Mouse (Mus musculus) cerebral cortex, adult 2 months (tissue): ENCODE results near the gene Zfp36.

Source experiments
- WGBS: fragments of 180-500 bp; shearing (Covaris S2); methylation state at CpG from one replicate; pipeline ENCODE4 v1.1.7; 2018; 5-methylcytosine and 5-hydroxymethylcytosine counted together

The Zfp36 gene

DNA sequence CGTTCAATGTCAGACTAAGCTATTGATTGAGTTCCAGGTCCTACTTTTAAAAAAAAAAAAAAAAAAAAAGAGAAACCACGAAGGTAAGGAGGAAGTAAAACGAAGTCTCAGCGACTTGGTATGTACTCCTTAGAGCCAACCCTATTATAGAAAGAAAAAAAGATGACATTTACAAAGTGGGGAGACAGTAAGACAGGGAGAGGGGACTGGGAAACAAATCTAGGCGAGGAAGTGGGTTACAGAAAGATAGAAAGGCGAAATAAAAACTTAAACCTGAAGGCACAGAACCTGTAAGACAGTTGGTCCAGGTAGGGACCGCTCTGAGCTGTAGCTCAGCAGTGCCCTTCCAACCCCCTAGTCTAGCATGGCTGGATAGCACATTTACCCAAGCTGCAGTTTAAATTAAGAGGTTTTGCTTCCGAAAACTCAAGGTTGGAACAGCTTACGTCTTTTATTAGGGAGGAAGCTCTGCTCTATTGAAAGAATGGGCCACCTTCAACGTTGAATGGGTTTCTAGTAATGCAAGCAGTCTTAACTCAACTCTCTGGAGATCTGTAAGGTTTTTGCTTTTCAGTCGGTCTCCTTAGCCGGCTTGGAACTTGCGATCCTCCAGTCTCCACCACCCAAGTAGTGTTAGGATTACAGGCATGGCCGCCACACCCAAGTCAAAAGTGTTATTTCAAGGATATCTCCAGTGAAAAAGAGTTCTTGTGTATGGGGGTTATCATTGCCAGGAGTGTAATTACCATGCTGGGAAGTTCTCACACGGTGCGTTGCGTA, at the start of gene Zfp36:
Zfp36 (minus strand) TSS at position 17 of the 780 bp plus-strand sequence.
- 63% methylated on average over 17 of the region's 17 CpGs for WGBS

DNA sequence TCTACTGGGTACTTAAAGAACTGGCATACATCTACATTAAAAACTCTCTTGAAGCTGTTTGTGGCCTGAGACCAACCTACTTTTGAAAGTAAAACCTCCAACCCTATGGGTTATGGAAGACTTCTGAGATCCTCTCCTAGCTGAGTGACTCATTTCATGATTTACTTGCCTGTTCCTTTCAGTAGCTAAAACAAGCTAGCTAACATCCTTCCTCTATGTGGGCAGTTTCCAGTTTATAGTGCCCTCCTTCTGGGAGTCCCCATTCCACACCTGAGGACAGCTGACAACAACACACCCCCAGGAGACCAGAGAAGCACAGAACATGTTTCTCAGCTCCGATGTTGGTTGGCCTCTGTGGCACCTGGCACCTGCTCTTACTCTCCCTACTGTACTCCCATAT, 43.0 kb upstream of the Zfp36 start:
- WGBS: 70% methylated on average over 1 of the region's 1 CpGs

DNA sequence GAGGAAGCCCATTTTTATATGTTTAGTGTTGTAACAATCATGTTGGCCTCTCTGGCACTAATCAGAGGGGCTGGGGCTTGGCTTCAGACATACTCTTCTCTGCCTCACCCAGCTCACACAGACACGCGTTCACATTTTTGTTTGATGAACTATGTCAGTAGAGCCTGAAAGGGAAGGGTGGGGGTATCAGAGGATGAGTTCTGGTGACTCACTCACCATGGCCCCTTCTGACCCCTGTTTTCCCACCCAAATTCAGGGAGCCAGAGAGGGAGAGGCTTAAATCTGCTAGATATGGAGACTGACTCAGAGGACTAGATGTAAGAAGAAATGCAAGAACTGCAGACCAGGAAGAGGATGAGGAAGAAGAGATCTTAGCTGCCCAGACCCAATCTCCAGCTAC, 39.4 kb upstream of the Zfp36 start:
- WGBS: 86% methylated on average over 2 of the region's 2 CpGs

DNA sequence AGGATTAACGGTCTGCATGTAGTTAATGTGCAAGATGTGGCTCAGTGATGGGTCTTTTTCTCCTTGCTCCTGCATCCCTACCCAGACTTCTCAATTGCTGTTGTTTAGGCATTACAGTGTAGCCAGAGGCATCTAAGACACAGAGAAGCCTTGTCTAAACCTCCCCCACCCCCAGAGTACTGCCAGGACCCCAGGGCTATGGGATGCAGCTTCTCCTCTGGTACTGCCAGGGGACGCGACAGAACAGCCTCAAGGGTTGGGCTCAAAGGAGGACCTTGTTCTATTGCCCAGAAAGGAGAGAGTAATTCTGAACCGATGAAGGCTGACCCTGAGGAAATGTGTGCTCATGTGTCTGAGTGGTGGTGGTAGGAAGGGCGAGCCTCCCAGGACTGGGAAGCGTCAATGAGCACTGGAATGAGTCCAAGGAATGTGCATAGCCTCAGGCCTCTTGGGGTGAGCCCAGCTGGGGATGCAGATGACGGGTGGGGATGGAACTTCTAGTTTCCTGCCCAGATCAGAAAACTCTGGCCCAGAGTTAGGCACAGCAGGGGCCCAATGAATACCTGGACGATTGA, 38.1 kb upstream of the Zfp36 start:
- 51% methylated on average over 8 of the region's 8 CpGs for WGBS

DNA sequence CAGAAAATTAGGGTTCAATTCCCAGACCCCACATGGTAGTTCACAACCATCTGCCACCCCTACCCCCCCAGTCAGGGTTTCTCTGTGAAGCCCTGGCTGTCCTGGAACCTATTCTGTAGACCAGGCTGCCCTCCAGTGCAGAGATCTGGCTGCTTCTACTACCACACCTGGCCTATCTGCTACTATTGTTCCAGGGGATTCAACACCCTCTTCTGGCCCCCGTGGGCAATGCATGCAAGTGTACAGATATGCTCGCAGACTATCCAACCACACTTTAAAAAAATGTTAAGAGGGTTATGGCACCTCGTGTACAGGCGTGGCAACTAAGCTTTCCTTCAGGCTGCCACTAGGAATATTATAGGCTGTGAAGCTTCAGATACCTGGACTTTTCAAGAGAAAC, 32.8 kb upstream of the Zfp36 start:
- 89% methylated on average over 4 of the region's 4 CpGs for whole genome bisulfite sequencing

DNA sequence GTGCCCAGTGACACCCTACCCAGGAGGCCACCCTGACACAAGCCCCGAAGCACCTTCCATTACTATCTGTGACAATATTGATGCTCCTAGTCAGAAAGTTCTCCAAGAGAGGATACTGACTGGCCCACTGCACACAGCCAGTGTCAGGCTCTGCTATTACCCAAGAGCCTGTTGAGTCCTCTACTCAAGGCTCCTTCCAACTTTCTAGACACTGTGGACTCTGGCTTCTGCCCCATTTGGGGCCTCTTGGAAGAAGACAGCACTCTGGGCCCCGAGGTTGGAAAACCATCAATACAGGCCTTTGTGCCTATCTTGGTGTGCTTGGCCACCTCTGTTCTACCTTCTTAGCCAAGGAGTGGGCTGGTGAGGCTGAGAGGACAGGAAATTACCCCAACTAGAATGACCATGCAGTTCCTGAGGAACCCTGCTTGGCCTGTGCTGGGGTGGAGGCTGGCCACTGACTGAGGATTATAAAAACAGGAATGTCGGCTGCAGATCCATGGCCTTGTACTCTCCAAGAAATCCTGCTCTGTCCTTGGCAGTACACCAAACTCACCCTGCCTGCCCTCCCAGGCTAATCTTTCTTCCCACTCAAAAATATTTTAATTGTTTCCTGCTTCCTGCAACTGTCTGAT, 30.9 kb upstream of the Zfp36 start:
- WGBS: 69% methylated on average over 3 of the region's 3 CpGs

DNA sequence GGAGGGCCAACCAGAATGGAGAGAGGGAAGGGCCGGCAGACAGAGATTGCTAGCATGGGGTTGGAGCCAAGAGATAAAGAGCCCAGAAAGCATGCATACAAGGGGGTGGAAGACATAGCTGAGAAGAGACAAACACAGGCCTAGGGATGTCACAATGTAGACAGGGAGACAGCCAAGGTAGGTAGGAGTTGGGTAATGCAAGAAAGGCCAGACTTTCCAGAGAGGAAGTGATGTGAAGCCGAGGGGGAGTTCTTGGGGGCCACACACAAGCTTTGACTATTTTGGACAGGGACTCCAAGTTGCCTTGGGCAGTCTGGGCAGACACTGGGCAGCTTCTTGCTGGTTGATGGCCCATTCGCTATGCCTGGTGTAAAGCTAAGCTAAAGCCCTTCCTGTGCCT, 21.9 kb upstream of the Zfp36 start:
- 74% methylated on average over 3 of the region's 3 CpGs for WGBS

DNA sequence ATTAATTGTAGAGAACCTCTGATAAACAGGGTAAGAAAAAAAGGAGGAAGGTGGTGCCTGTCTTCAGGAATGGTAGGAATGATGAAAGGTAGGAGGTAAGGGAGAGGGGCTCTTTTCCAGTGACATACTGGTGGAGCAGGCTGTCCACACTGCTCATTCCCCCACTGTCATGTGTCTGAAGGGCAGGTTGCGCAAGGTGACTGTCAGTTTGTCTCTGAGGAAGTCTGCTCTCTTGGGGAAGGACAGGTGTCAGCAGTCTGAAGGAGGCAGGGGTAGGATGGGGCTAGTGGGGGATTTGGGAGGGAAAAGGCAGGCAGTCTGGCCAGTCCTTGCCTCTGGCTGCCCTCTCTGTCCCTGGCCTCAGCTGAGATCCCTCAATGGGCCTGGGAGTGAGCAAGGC, 21.0 kb upstream of the Zfp36 start:
- 86% methylated on average over 1 of the region's 1 CpGs for WGBS

DNA sequence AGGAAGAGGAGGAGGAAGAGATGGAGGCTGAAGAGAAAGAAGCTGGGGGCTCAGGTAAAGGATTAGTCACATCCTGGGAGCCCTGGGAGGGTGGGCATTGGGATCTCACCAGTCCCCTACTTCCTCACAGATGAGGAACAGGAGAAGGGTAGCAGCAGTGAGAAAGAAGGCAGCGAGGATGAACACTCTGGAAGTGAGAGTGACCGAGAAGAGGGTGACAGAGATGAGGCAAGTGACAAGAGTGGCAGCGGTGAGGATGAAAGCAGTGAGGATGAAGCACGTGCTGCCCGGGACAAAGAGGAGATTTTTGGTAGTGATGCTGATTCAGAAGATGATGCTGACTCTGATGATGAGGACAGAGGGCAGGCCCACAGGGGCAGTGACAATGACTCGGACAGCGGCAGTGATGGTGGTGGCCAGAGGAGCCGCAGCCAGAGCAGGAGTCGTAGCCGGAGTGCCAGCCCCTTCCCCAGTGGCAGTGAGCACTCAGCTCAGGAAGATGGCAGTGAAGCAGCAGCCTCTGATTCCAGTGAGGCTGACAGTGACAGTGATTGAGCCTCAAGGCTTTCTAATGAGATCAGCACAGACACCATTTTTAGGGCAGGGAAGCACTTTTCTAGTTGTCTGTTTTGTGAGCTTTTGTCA, 18.8 kb upstream of the Zfp36 start:
- 82% methylated on average over 10 of the region's 10 CpGs for WGBS

DNA sequence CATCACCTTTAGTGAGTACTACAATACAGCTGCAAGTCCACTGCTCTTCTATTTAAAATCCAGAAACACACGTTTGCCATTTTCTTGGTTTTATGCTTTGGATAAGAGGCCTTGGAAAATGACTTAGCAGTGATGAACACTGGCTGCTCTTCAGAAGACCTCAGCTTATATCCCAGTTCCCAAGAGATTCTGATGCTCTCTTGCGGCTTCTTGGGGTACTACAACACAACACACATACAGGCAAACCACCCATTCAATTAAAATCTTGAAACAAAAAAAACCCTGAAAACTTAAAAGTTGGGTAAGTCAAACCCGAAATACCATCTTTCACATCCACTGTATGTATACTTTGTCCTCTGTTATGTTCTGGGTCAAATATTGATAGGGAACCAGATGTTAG, 17.9 kb upstream of the Zfp36 start:
- WGBS: 57% methylated on average over 3 of the region's 3 CpGs

DNA sequence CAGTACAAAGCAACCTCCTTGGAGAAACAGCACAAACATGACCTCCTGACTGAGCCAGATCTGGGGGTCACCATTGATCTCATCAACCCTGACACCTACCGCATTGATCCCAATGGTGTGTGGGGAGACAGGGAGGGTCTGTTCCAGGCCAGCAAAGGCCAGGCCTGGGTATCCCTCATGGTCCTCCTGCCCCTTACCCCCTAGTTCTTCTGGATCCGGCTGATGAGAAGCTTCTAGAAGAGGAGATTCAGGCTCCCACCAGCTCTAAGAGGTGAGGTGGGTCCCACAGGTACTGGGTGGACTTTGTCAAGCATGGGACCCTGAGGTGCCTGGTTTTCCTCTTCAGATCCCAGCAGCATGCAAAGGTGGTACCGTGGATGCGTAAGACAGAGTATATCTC, 15.4 kb upstream of the Zfp36 start:
- WGBS: 96% methylated on average over 4 of the region's 4 CpGs

DNA sequence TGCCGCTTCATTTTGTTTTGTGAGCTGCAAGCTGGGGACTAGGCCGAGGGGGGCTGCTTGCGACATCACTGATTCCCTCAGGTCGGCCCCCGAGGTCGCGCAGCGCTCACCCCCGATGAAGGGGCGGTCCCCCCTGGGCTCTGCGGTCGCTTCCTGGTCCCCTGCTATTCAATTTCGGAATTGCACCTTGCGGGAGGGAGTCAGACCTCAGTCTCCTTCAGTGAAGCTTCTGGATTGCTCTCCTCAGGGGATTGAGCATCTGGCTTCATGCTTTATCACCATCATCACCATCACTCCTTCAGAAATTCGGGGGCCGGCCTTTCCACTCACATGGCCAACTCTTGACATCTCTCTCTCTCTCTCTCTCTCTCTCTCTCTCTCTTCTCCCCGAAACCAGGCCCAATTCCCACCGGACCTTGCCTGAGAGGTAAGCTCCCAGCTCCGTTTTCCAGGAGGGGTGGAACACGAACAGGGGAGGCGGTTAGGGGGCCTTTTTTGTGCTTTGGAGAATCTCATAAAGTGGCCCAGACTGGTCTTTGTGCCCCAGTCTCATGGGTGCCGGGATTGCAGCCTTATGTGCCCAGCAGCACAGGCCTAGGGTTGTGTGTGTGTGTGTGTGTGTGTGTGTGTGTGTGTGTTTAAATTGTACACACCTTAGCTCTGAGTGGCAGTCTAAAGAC, 13.4 kb upstream of the Zfp36 start:
- 5% methylated on average over 22 of the region's 22 CpGs for WGBS

DNA sequence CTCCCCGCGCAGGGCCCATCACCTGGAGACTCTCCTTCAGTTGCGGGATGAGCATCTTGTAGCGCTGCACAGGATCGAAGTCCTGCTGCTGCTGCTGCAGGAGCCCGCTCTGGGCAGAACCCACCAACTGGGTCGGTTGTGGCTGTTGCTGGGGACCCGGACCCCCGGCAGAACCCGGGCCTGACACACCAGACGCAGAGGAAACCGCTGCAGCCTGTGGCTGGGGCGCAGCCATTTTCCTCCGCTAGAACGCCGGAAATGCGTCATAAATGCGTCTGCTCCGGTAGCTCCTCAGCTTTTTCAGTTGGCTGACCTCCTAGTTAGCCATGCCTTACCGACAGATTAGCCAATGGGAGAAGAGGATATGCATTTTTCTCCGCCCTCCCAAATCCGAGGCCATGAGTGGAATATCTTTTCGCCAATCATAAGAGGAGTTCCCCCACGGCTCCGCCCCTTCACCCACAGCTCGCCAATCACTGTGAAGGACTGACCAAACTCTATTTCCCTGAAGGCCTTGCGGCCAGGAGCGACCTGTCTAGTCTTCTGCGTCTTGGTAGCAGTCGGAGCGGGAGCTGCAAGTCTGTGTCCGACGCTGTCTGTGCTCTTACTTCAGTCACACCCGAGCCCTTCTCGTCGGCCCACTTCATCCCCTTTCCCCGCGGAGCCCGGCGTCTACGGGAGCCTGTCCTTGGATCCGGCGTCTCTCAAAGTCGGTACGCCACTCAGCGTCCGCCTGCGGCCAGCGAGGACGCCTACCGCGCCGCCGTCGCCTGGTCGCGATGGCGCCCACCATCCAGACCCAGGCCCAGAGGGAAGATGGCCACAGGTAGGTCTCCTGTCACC, 12.6 kb upstream of the Zfp36 start, which contains the start of the genes Med29 and Paf1:
Med29 (minus strand) TSS at position 280 of the 843 bp plus-strand sequence.
Paf1 (plus strand) TSS at position 523 of the 843 bp plus-strand sequence.
- under 1% methylated on average over 58 of the region's 58 CpGs for WGBS

DNA sequence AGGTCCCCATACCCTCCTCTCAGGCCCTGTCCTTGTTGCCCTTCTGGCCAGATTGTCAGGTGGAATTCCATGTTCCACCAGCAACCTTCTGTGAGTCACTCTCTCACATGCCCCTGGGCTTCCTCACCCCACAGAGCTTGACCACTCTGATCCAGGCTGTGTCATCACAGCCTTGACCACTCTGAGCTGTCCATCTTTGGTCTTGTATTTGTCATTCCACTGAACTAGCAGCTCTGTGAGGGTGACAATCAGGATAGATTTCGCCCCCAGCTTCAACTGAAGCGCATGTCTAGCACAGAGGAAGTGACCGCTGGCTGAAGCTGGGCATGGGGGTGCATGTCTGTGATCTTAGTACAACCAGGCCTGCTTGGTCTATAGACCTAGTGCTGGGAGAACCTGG, 10.3 kb upstream of the Zfp36 start:
- WGBS: 95% methylated on average over 3 of the region's 3 CpGs

DNA sequence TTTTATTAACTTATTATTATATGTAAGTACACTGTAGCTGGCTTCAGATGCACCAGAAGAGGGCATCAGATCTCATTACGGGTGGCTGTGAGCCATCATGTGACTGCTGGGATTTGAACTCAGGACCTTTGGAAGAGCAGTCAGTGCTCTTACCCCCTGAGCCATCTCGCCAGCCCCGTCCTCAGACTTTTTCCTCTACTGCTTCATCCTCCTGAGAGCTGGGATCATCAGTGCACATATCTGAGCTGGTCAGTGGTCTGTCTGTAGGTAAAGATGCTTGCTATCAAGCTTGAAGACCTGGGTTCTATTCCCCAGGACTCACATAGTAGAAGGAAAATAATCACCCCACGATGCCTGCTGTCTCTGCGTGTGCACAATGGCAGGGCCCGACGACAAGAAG, 7.3 kb upstream of the Zfp36 start:
- 87% methylated on average over 7 of the region's 7 CpGs for WGBS

DNA sequence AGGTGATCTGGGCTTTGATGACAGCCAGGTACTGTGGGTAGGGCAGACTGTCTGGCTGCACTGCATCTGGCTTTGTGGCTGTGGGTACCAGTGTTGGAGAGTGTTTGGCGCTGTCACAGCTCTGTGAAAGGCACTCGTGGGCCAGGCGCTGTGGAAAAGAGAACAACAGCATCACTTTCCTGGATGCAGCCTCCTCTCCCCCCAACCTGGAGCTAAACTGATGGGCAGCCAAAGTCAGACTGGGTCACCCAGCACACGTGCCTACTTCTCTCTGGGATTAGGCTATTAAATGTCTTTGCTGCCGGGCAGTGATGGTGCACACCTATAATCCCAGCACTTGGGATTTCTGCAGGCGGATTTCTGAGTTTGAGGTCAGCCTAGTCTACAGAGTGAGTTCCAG, 6.8 kb upstream of the Zfp36 start:
- WGBS: 78% methylated on average over 6 of the region's 6 CpGs

DNA sequence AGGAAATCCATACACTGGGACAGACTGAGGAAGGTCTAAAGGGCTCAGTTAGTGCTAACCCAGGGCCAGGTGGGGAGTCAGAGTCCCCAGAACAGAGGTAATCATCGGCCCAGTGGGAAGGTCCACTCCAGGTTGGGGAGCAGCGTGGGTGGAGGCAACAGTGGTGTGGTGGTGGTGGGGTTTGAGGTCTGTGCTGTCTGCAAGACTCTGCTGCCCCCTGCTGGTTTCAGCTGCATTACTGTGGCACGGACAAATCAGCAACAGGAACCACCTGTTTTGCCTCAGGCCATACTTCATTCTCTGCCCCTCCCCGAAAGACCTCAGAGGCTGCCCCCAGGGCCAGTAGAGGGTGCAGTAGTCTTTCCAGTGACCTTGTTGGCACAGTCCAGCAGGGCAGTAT, 6.4 kb upstream of the Zfp36 start:
- 7% methylated on average over 4 of the region's 4 CpGs for WGBS

DNA sequence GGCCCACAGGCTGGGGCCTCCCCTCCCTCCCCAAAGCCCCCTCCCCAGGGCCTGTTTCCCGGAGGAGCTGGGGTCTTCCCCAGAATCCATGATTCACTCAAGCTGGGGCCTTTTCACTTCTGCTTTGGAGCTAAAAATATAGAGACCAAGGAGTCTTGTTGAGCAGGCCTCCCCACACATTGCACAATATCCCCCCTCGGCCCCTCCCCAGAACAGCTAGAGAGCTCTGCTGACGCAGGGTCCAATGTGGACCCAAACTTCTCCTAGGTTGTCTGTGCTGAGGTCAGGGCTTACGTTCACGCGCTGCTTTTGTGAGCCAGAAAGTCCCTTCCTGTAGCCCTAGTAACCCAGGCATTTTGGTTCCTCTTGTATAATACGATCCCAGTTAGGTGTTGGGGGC, 6.0 kb upstream of the Zfp36 start:
- WGBS: 80% methylated on average over 7 of the region's 7 CpGs

DNA sequence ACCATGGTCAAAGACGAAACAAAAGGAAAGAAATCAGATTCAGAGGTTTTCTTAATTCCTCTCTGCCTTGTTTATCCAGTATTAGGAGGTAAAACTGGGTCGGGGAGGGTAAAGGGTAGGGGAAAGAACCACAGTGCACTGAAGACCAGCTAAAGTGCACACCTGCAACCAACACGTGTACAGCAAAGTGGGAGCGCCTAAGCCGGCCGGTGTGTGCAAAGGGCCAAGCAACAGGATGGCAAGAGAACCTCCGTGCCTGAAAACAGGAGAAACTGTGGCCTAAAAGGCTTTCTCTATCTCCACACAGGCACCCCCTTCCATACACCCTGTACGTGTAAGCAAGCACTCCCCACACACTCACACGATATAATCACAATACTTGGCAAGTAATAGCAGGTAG, 5.1 kb upstream of the Zfp36 start:
- 93% methylated on average over 9 of the region's 9 CpGs for whole genome bisulfite sequencing

DNA sequence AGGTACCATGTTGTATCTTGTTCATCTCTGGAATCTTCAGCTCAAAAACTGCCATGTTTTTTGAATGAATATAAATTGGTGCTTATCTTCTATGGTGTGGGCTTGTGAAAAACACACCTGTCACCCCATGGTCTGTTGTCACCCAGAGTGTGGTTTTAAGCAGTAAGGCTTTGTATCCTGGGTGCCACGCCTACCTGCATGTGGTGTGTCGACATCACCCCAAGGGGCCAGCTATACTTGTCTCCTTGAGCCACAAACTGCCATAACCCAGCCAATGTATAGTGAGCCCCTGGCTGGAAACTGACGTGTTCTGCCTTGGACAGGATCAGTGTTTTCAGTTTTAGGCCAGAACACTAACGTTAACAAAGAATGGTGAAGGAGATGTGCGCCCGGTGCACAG, 4.1 kb upstream of the Zfp36 start:
- WGBS: 85% methylated on average over 6 of the region's 6 CpGs

DNA sequence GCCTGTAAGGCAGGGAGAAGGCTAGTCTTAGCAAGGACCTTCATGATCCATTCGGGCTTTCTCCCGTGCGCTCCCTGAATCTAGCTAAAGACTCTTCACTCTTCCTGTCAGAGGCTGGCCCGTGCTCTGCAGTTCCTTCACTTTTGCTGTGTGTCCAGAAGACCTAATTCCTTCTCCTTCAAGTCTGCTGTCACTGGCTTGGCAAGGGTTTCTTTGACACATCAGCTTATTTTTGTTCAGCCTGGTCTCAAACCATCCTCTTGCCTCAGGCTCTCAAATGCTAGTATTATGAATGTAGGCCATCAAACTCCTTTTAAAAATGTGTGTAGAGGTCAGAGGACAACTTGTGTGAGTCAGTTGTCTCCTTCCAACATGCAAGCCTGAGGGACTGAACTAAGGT, 3.6 kb upstream of the Zfp36 start:
- 72% methylated on average over 4 of the region's 4 CpGs for whole genome bisulfite sequencing
